Mouse (Mus musculus) bone marrow, adult 2 months (tissue): Measurements from ENCODE around the gene D030056L22Rik.

ENCODE experiments used
- CTCF ChIP-seq: fragments of 200-500 bp; IDR thresholded peaks from 2 replicates; pipeline ENCODE4 v1.5.1; 2011; ENCODE audit warnings: low read length, control low read depth; ENCODE audit not compliant: control insufficient read depth, insufficient read depth
- POLR2A ChIP-seq: fragments of 200-500 bp; IDR thresholded peaks from 2 replicates; pipeline ENCODE4 v1.6.1; 2011; ENCODE audit warnings: low read depth, mild to moderate bottlenecking, control low read depth, low read length, borderline replicate concordance; ENCODE audit not compliant: control insufficient read depth

DNA sequence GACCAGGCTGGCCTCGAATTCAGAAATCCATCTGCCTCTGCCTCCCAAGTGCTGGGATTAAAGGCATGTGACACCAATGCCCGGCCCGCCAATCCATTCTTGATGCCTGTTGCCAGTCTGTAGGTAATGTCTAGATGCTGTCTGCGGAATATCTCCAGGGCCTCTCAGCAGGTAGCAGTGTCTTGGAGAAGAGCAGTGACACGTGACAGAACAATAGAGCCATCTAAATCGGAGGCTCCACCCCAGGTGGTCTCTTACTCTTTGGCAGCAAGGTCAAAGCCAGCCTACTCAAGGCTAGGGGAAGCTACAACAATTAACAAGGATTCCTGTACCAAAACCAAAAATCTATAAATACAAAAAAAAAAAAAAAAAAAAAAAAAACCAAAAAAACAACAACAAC is 2.1 kb upstream of the D030056L22Rik start:
- TF ChIP-seq CTCF (no peak), POLR2A (no peak)
